Mouse (Mus musculus) embryo, embryonic 10 days (tissue): ENCODE results near the gene Zfp839.
A peak's percentile ranks its signal among the peaks of the same experiment; 100 is the strongest.
"Not testable (repeated sequence)": the region's sequence is repeated elsewhere in the genome, so short reads cannot be mapped to it uniquely, and the experiment has no call there.

Experiments
- DNase-seq: peaks from one replicate; pipeline ENCODE4 v3.0.0-alpha.2; 2015; ENCODE audit warnings: low spot score

The Zfp839 gene

DNA sequence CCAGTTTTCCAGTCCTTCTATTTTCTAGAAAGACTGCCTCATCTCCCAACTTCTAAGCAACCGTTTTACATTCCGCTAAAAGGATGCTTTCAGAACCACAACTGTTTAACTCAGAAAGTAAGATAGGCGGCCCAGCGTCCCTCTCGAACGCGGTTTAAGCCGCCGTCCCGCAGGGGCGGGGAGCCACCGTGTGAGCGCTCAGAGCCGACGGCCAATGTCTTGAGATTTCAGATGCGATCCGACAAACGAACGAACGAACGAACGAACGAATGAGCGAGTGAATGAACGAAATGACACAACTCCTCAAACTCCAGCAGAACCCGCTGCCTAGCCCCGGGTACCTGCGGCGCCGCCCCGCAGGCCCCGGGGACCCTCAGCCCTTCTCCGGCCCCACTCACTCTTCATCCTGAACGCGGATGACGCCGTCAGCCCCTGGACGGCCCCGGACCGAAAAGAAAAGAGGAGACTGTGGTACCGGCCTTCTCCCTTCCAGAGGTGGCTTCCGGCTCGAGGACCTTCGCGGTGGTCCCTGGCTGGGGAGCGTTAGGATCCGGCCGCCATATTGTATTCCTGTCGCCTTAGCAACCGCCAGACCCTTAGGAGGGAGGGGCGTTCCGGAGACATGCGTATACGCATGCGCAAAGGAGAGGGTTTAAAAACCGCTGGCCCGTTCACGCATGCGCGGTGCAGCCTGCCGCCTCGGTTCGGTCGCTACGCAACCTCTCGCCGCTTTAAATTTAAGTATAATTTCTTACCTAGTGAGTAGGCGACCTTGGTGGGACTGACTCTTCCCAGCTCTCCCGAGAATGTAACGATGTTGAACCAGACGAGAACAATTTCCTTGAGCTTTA lies 9.5 kb upstream of the Zfp839 start, which contains the start of gene Mok:
Mok (minus strand) TSS at position 592 of the 851 bp plus-strand sequence.
- DNase-seq = peak; percentile 99

DNA sequence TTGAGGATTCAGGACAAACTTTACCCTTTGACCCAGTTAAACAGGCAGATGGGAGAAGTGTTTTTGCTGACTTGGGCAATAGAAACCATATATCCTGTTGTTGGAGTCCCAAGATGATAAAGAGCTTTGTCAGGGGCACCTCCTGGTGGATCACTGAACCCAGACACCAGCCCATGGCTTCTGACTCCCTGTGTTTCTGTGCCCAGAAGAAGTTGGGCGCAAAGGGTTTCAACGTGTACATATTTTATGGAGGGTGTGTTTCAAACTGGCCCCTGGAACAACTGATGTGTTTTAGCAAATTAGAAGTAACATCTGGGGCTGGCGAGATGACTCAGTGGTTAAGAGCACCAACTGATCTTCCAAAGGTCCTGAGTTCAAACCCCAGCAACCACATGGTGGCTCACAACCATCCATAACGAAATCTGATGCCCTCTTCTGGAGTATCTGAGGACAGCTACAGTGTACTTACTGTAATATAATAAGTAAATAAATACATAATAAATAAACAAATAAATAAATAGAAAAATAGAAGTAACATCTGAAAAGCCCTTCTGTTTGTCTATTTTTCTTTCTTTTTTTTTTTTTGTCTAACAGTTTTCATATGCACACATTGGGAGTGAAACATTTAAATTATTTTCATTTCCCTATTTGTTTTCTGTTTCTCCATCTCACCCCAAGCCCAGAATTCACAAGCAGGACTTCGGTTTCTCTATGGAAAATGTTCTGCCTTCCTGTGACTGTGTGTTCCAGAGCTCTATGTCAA lies 8.1 kb upstream of the Zfp839 start:
- DNase-seq = no peak

DNA sequence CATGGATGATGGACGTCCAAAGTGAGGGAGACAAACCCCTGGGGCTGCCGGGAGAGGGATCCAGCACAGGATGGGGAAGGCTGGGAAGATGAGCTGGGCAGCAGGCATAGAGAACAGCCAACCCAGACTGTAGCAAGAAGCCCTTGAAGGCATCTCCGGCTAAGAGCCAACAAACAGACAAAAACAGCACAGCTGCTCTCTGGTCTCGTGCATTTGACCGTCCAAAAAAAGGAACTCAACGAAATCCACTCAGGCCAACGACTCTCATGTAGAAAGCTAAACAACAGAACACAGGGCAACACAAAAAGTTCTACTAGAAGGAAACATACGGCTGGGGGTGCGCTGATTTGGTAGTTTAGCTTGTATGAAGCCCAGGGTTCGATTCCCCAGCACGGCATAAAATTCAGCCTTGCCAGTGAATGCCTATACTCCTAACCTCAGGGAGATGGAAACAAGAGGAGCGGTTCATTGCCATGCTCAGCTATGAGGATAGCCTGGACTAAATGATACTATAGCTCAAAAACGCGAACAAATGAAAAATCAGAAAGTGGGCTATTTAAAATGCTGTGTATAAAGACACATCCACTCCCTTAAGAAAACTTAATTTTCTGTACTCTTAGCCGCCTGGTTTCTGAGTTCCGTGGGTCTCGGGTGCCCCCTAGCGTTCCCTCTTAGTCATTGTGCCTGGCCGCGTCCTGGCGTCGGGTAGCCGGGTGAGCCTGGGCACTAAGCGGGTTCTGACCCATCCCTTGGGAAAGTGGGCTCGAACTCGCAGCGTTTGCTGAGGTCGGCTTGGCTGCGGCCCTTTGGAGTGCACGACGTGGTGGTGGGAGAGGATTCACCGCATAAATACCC lies 6.6 kb upstream of the Zfp839 start:
- peak; percentile 89 for DNase-seq

DNA sequence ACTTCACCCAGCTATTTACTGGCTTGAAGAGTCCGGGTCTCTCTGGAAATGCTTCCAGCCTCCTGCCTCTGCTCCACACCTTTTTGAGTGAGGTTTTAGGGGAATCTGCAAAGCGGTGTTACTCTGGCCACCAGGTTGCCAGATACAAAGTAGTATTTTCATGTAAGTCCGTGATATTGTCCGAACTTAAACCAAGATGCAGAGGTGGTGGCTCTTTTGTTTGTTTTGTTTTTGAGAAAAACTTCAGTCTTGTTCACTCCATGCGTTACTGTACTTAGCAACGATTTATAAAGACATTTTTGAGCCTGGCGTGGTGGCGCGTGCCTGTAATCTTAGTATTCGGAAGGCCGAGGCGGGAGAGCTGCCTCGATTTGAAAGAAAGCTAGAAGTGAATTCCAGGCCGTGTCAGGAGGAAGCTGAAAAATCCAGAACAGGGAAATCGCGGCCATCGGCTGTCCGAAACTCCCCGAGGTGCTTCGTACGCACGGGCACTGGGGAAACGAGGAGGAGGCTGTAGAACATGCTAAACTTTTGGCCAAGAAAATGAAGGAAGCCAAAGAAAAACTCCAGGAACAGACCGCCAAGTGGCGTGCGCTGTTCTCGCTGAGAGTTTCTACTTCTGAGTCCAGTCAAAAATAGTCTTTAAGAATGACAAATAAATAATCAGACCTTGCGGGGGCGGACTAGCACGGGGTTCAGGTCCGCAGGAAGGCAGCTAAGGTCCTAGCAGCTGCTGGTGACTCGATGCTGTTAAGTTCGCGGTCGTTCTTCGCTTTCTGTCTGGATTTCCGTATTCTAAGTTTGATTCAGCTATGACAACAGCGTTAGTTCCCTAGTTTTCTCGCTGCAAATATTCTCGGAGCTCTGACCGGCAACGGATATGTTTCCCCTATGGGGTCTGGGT lies 5.6 kb upstream of the Zfp839 start:
- DNase-seq = peak; percentile 57

DNA sequence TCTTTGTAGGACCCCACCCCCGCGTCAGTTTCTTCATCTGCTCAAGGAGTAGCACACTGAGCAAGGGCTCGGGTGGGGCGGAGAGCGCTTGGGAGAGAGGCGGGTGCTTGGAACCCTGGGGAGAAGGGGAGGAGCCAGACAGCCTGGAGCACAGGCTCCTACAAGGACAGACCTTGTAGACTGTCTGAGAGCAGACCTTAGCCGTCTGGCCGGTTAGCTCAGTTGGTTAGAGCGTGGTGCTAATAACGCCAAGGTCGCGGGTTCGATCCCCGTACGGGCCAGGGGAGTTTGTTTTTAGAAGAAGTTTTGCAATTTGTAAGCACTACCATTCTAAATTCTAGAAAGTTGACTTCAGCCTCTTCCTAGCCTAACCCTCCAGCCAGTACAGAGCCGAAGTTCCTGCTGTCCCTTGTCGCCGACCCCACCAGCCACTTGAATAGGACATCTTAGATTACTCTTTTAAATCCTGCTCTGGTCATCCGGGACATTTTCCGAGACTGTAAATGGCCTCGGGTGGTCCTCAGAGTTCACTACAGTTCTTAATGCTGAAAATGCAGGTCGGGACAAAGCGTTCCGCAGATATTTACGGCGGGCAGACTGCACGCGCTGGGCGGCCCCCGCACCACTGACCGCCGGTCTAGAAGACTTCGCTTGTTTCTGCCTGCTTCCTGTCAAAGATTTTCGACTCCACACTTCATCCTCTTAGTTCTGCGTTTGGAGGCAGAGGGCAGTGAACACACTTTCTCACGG lies 4.7 kb upstream of the Zfp839 start:
- DNase-seq = peak; percentile 96

DNA sequence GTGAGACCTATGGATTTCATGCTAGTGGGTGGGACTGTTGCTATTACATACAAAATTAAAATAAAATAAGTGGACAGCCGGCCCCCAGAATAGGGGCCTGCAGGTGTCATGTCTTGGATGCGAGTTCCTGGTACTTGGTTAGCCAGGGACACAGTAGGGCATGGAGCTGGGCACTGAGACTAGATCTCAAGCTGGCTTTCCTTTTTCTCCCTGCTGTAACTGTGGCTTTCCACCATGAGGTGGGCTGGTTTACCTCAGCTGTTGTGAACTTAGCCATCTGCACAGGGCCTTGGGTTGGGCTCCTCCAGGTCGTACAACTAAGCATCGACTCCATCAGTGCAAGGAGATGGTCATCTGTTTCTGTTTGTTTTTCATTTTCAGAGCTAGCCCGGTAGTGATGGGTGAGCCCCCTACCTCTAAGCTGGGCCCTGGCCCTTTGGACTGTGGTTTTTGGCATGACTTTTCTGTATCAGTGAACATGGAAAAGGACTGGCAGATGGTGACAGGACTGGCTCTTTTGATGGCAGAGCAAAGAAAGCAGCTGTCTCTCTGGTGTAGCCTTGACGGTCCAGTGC lies 3.8 kb upstream of the Zfp839 start:
- DNase-seq = no peak

DNA sequence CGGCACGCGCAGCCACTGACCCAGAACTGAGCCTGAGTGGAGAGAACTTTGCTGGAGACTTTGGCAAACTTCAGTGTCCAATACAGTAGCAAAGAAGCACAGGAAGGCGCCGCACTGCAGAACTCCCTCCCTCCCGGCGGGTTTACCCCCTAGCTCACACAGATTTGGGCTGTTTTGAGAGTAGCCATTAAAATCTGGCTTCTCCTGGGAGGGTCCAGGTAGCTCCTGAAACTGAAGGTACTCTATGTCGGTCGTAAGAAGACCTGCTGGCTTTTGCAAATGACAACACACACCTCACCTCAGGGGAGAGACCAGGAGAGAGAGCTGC lies 840 bp downstream of the Zfp839 start:
- DNase-seq = no peak

DNA sequence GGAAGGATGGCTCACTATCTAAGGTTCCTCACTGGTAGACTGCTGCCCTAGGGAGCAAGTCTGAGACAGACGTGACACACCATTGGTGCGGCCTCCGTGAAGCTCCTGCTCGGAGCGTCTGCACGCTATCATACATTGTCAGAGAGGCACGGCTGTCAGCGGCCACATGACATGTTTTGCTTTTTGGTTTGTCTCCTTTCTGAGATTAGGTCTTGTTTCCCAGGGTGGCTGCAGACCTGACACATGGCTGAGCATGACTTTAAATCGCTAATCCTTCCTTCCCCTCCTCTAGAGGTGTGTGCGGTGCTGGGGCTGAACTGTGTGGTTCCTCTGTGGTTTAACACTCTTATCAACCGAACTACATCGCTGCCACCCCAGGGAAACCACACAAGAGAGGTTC lies 1.4 kb downstream of the Zfp839 start:
- DNase-seq = no peak

DNA sequence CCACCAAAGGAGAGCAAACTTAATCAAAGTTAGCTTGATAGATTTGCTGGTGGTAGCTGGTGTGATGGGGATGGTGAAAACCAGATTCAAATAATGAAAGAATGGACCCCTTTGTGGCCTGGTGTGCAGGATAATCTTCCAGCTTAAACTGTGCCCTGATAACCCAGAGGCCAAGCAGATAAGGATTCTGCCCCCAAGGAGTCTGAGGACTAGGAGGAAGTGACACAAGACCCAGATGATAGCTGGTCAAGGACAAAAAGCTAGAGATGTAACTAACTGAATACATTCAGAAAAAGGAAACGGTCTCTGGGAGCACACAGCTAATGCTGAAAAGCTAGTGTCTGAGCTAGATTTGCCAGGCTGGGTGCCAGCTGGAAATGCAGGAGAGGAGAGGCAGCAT lies 1.9 kb downstream of the Zfp839 start:
- DNase-seq = no peak

DNA sequence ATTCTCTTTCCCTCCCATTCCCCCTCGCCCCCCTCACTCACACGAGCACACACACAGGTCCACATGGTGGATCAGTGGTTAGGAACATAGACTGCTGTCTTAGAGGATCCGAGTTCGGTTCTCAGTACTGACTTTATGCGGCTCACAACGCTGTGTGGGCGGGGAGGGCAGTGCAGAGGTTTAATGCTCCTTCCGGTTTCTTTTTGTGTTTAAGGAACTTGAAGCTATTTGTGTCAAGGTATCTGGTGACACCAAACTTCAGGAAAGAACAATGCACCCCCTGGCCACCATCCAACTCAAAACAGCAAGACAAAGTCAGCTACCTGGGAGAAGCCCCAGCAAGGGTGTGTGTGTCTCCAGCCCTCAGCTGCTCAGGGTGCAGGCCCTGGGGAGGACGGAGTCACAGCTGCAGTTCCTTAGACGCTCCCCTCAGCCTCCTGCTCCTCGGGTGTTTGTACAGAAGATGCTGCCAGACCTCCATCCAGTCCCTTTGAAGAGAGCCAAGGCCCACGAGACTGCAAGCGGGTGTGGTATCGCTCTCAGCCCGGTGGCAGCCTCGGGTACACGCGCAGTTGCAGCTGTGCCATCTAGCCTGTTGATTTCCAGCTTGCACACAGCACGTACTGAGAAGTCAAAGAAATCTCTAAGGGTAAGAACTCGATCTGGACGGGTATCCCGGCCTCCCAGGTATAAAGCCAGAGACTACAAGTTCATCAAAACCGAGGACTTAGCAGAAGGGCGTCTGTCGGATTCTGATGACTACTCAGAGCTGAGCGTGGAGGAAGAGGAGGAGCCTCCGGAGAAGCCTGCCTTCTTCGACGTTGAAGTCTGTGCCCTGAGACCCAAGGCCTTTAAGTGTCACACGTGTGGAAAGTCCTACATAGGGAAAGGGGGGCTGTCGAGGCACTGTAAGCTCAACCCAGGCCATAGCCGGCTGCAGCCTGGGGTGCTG lies 5.0 kb downstream of the Zfp839 start:
- DNase-seq = no peak

DNA sequence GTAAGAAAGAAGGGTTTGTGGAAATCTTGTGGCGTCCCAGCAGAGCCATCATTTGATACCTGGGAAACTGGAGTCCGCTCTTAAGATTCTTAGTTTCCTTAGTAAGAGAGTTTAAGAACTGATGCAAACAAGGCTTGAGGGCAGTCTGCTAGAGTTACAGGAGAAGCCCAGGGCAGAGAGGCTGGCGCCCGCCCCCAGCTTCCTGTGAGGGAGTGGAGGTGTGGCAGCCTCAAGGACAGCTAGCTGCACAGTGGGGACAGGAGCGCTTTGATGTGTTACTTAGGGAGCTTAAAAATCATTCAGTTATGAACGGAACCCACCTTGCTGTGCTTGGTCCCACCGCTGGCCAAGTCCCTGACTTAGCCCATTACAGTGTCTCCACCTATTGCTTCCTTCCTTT lies 7.1 kb downstream of the Zfp839 start:
- DNase-seq = no peak

DNA sequence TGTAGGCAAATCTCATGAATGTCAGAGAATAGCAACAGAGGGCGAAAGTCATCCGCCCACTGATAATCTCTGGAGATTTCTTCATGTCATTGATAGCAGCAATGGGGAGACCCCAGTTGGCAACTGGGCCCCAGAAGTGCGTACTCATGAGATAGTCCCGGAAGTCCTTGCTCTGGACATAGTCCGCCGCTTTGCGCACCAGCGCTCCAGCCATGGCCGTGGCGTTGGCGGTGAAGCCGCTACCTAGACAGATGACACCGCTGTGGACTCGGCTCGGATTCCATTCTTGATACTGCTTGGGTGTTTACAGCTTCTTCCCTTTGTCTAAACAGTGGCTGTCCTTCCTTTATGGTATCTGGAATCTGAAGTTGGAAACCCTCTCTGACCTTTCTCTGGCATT lies 8.6 kb downstream of the Zfp839 start:
- DNase-seq = not testable (repeated sequence)

DNA sequence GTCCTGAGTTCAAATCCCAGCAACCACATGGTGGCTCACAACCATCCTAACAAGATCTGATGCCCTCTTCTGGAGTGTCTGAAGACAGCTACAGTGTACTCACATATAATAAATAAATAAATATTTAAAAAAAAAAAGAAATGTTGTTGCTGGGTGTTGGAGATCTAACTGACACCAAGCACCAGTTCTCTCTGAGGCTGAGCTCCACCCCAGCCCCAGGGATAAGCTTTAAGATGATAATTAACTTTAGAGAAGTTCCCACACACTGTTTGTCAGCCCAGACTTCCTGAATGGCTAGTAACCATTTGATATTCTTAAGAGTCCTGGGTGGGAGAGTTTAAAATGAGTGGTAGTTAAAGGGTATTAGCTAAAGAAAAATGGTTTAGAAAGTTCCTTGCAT lies 10.2 kb downstream of the Zfp839 start:
- DNase-seq = no peak

DNA sequence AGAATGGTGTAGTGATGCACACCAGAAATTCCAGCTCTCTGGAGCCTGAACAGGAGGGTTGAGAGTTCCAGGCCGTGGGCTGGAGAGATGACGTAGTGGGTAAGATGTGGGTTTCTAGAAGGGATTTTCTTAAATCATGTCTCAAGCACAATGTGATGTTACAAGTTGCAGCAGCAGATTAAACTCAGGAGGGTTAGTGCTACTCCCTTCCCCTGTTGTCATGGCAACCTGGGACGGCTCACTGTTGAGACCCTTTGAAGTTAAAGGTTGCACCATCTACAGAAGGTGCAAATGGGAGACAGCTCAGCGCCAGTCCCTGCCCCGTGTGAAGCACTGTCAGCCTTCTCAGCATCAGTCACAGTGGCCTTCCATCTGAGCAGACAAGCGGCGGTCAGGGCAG lies 11.2 kb downstream of the Zfp839 start:
- DNase-seq = peak; percentile 44

DNA sequence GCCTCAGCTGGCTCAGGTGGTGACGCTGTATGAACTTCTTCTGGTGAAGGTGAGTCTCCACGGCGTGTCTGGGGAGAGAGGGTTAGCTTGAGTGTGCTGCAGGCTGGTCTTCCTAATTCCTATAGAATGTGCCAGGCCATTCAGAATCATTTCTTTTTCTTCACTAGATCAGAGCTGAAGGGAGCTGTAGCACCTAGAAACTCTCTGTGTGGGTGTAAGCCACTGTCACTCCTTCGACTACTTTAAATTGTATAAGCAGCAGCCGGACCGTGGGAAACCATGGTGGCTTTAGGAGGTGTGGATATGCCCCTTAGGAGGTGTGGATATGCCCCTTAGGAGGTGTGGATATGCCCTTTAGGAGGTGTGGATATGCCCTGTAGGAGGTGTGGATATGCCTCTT lies 14.0 kb downstream of the Zfp839 start:
- DNase-seq = no peak

DNA sequence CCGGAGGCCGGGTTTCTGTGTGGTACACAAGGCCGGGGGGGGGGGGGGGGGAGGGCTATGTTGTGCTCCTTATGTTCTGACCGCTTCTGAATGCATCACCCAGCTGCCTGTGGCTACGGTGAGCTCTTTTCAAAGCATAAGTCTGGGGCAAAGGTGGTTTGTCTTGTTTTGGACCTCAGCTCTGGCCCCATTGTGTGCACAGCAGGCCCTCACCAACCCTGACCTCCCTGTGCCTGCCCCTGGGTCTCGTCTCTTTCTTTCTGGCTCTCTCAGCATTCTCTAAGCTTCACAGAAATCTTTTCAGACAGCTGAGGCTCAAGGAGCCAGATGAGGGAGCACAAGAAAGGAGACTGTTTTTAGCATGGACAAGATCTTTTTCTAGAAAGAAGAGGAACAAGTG lies 15.5 kb downstream of the Zfp839 start:
- DNase-seq = no peak

DNA sequence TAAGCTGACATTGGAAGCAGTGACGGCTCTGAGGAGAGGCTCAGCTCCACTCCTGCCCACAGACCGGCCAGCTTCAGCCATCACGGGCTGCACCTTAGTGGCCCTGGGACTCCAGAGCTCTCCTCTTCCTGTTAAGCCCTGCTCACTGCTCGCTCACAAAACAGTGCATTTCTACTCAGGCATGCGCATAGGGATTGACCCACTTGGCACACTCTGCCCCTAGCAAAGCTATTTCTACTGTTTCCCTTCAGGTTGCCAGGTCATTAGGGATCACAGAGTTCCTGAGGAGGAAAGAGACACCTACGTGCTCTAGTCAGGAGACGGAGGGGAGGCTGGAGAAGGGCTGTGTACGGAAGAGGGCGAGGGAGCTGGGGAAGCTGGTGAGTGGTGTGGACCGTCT lies 15.9 kb downstream of the Zfp839 start:
- DNase-seq = no peak

DNA sequence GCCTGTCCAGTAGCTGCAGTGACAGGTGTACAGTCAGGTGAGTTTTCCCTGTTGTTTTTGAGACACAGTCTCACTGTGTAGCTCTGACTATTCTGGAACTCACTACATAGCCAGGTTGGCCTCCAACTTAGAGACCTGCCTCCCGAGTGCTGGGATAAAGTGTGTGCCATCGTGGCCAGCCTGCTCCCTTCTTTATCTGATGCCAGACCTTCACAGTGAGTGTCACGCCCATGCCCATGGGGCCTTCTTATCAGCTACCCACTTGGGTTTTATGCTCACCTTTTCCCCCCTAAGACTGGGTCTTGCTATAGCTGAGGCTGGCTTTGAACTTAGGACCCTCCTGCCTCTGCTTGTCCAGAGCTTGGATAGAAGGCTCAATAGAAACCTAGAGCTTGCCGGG lies 20.1 kb downstream of the Zfp839 start:
- DNase-seq = no peak

DNA sequence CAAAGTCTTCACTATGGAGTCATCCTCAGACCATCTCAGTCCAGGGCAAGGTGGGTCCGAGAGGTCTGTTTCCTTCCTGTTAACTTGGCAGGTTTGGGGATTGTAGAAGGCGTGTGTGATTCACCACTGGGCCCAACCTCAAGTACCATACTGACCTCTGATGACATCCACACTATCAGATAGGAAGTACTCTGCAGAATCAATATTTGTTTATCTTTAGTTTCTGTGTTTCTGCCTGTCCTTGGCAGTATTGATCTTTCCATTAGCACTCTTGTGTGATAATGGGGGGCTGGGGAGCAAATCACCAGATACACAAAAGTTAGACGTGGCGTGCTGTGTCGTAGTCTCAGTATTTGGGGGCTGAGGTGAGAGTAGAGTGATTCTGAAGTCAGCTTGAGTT lies 21.2 kb downstream of the Zfp839 start:
- no peak for DNase-seq
